Mouse (Mus musculus) spleen, postnatal 10 days (tissue): ENCODE data around the gene Cse1l.

ENCODE experiments used
- DNase-seq, 2 experiments: peaks; one replicate each; pipeline ENCODE4 v3.0.0; 2021 to 2022; ENCODE audit warnings: low spot score in 2 of 2

The Cse1l gene

DNA sequence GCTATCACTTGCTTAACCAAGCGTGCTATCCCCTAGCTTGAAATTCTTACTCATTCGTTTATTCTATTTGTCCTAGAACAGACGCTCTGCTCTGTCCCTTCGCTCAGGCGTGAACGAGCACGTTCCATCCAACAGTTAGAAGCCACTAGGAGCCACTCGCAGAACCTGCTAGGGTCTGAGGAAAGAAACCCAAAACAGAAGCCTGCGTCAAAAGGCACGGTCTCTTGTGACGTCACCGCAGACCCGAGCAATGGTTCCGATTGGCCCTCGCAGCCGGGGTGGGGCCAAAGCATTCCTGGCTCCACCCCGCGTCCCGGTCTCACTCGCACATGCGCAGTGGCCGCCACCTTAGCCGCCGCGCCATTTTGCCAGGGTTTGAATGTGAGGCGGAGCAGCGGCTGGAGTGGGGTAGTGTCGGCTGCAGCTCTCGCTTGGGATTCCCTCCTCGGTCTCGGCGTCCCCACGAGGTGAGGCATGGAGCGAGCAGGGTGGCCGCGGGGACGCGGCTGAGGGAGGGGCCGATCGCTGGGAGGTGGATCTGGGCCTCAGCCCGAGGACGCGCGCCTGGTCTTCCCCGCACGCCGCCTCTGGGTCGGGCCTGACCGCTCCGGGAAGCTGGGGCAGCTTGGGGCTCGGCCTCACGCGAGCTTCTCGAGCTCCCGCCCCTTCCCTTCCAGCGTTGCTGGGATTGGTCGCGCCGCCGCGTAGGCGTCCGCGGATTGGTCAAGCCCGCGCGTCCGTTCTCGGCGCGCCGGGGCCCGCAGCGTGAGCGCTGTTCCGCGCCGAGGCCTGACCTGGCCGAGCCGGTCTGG, at the start of gene Cse1l:
Gene Cse1l (plus strand): TSS at position 330 of the 812 bp plus-strand sequence.
- peak; percentile 96 to 98 for DNase-seq

- no peak for DNase-seq
Observed at GRCm38 (mm10) chr2:166856366-166856765, 49.5 kb upstream of the Cse1l start.

- peak in 1 of 2 experiments; percentile 41 for DNase-seq
Observed at GRCm38 (mm10) chr2:166857118-166857517, 48.7 kb upstream of the Cse1l start.

DNA sequence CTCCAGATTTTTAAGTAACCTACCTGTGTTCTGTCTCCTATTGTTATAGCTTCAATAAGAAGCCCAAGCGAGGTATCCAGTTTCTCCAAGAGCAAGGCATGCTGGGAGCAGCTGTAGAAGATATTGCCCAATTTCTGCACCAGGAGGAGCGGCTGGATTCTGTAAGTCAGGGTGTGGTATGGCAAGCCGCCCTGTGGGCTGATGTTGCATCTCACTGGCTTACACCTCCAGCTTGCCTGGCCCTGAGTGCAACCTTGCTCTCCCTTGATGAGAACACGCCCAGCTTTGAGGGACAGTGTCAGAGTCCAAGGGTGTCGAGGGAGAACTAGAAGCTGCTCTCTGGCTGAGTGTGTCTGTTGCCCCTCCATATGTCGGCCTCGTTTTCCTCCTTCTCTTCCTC, 46.6 kb upstream of the Cse1l start:
- DNase-seq = no peak

GRCm38 (mm10) chr2:166862505-166862904, 43.3 kb upstream of the Cse1l start:
- no peak for DNase-seq

- DNase-seq = no peak
Observed at GRCm38 (mm10) chr2:166865476-166865875, 40.4 kb upstream of the Cse1l start.

- no peak for DNase-seq
Observed at GRCm38 (mm10) chr2:166870271-166870865, 35.5 kb upstream of the Cse1l start.

DNA sequence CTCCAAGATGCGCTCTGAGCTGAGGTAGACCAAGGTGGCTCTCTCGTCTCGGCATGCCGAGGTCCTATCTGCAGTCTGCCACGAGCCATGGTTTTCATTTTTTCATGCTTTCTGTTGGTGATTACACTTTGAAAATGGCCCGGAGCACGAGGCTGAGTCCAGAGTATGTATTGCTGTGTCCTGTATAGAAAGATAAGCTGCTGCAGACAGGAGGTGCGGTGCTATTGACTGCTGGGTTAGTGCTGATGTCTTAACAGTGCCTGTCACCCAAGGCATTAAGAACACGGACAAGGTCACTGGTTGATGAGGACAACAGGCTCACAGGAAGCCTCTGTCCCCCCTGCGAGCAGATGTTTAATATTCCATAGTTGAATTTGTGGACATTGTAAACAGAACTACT, 34.9 kb upstream of the Cse1l start:
- DNase-seq = no peak

- DNase-seq = peak in 1 of 2 experiments; percentile 27
Observed at GRCm38 (mm10) chr2:166874675-166875280, 31.1 kb upstream of the Cse1l start.

DNA sequence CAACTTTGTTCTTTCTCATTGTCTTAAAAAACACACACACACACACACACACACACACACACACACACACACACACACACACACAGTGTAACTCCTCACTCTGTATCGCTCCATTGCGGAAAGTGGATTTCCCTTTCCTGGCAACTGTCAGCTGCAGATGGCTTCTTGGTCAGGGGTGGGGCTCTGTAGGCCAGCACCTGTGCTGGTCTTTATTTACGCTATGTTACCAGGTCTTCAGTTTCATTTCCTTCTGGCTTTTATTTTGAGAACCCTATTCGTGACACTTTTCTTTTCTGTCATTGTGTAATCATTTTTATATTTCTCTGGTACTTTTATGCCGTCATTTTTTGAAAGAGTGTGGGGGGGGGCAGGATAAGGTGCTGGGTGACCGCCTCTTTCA, 30.3 kb upstream of the Cse1l start:
- DNase-seq = peak in 1 of 2 experiments; percentile 26

DNA sequence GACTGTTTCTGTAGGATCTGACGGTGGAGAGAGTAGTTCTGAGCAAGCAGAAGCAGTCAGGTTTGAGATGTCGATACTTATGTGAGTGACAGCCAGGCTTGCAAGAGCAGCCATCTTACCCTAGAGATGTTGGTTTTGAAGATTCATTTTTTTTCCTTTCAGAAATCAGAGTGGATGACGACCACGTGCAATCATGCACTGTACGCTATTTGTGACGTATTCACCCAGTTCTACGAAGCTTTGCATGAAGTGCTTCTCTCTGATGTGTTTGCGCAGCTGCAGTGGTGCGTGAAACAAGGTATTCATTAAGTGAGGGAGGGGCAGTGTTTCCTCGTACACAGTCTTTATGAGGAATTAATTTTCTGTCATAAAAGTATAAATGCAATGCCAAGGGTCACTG, 29.5 kb upstream of the Cse1l start:
- DNase-seq = no peak

GRCm38 (mm10) chr2:166885066-166885465, 20.8 kb upstream of the Cse1l start:
- DNase-seq = no peak

GRCm38 (mm10) chr2:166885619-166886018, 20.2 kb upstream of the Cse1l start:
- no peak for DNase-seq

DNA sequence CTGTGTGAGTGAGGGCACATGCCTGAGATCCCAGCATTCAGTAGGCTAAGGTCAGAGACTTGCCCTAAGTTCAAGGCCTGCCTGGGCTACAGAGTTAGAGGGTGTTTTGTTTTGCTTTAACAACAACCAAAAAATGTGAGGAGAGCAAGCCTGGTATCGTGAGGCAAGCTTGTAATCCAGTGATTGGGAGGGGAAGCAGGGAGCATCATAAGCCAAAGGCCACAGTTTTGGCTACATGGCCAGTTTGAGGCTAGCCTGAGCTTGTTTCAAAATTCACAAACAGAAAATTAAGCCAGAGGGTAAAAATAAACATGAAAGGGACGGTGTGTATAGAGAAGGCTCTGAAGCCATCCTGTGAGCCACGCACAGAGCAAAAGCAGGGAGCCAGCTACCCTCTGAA, 19.6 kb upstream of the Cse1l start:
- no peak for DNase-seq

- DNase-seq = peak in 1 of 2 experiments; percentile 41
Observed at GRCm38 (mm10) chr2:166887816-166888215, 18.0 kb upstream of the Cse1l start.

- DNase-seq = no peak
Observed at GRCm38 (mm10) chr2:166891366-166891880, 14.4 kb upstream of the Cse1l start.

DNA sequence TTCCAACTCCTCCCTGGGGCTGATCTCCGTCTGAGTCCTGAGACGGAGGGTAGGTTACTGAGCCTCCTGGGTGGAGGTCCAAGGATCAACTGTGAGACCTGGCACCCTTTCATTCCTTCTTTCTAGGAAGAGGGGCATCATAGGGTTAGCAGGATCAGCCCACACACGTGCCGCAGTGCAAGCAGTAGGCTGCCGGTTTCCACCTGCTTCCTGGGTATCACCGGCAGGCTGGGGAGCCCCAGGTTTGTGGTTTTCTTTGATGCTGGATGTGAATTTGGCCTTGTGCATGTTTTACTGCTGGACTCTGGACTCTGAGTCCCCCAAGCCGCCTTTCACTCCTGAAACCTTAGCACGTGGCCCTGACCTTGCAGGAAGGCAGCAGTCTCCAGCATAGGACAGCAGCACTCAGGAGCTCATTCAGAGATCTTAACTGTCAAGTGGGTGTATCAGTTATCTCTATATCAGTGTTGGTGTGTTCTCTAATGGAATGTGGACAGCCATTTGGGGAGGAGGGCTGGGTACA, 13.6 kb upstream of the Cse1l start:
- no peak for DNase-seq

GRCm38 (mm10) chr2:166893036-166893435, 12.8 kb upstream of the Cse1l start:
- no peak for DNase-seq

GRCm38 (mm10) chr2:166896368-166896767, 9.5 kb upstream of the Cse1l start:
- no peak for DNase-seq

GRCm38 (mm10) chr2:166896974-166897373, 8.9 kb upstream of the Cse1l start:
- DNase-seq = no peak

GRCm38 (mm10) chr2:166899161-166899560, 6.7 kb upstream of the Cse1l start:
- DNase-seq = no peak

DNA sequence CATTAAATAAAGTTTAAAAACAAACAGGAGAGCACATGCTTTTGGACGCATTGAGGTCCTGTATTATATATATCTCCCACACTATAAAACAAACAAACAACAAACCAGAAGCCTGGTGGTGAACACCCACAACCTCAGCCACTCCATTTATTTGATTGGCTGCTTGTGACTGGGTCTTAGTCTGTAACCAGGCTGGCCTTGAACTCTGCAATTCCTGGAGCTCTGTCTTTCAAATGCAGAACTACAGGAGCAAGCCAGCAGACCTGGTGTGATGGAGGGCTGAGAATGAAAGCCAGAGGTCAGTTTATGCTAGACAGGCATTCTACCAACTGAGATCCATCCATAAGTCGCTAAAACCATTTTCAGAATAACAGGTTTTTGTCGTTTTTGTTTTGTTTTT, 6.1 kb upstream of the Cse1l start:
- no peak for DNase-seq
